Mouse (Mus musculus) hindbrain, embryonic 15.5 days (tissue): ENCODE results near the gene 1600014C23Rik. TPM values are rescaled to one million over a fixed set of nuclear protein-coding genes. Genes with fewer than 3 reads are reported as not detected.

Source experiments
- ATAC-seq: fragments of 200-750 bp; cut with Nextera tagmentation; 2 replicates; pipeline ENCODE4 v1.8.0; 2017; ENCODE audit warnings: low read depth, moderate number of reproducible peaks, moderate TSS enrichment; ENCODE audit not compliant: low FRiP score
- H3K27ac ChIP-seq: fragments of 300-500 bp; sonication (generic); replicated peaks from 2 replicates; pipeline ENCODE4 v1.5.1; 2015; ENCODE audit warnings: mild to moderate bottlenecking, inconsistent platforms
- H3K27me3 ChIP-seq: fragments of 300-500 bp; sonication (generic); 2 replicates; pipeline ENCODE4 v1.6.1; 2015; ENCODE audit warnings: control low read depth, inconsistent platforms
- H3K36me3 ChIP-seq: fragments of 300-500 bp; sonication (generic); 2 replicates; pipeline ENCODE4 v1.6.1; 2015; ENCODE audit warnings: control low read depth, inconsistent platforms
- H3K4me1 ChIP-seq: fragments of 300-500 bp; sonication (generic); replicated peaks from 2 replicates; pipeline ENCODE4 v1.6.1; 2015; ENCODE audit warnings: control low read depth, inconsistent platforms
- H3K4me2 ChIP-seq: fragments of 300-500 bp; sonication (generic); 2 replicates; pipeline ENCODE4 v1.6.1; 2015; ENCODE audit warnings: moderate library complexity, mild to moderate bottlenecking, inconsistent platforms
- H3K4me3 ChIP-seq: fragments of 300-500 bp; sonication (generic); 2 replicates; pipeline ENCODE4 v1.5.1; 2015; ENCODE audit warnings: mild to moderate bottlenecking, inconsistent platforms
- H3K9ac ChIP-seq: fragments of 300-500 bp; sonication (generic); 2 replicates; pipeline ENCODE4 v1.6.1; 2015; ENCODE audit warnings: inconsistent platforms
- H3K9me3 ChIP-seq: fragments of 300-500 bp; sonication (generic); 2 replicates; pipeline ENCODE4 v1.6.1; 2016; ENCODE audit warnings: control low read depth, inconsistent platforms
- WGBS: fragments of 180-500 bp; shearing (Covaris S2); methylation state at CpG from one replicate; pipeline ENCODE4 v1.1.7; 2015; 5-methylcytosine and 5-hydroxymethylcytosine counted together
- polyA plus RNA-seq: library from polyadenylated mRNA; unstranded; fragments of >200 nt; fragmentation: Nextera tagmentation; extraction: Ambion mirVana; gene quantifications from 2 replicates; pipeline ENCODE4 v1.2.1, GENCODE M21; 2015

1600014C23Rik gene
- polyA plus RNA-seq, 1 experiment from 2014 or later, result 0.43 TPM

DNA sequence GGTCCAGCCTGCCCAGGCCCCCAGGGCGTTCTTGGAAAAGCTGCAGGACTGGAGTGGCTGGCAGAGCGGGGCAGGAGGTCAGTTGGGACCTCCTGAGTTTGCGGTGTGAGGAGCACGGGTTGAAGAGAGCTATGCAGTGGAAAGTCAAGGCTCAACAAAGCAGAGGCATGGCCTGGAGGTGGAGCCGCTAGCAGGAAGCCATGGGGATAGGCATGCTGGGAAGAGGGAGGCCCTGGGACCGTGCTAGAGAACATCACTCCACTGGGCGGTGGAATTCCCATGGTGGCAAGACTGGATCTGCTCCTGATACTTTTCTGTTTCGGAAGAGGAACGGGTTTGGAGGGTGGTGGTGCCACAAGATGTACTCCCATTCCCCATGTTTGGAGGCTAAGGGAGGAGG, 36.7 kb downstream of the 1600014C23Rik start:
- Histone ChIP-seq H3K4me3 (no peak overlapping the region), H3K36me3 (peaks cover 13% of the 10 kb centered on the region; the same call in 1 of the 2 replicates), H3K9ac (no peak overlapping the region), H3K27ac (no peak overlapping the region), H3K27me3 (no peaks in the 10 kb centered on the region), H3K4me2 (no peak overlapping the region), H3K4me1 (no peaks in the 10 kb centered on the region), H3K9me3 (no peaks in the 10 kb centered on the region)
- WGBS, result 94% methylated on average over 9 of the region's 9 CpGs
- ATAC-seq, result no peak

DNA sequence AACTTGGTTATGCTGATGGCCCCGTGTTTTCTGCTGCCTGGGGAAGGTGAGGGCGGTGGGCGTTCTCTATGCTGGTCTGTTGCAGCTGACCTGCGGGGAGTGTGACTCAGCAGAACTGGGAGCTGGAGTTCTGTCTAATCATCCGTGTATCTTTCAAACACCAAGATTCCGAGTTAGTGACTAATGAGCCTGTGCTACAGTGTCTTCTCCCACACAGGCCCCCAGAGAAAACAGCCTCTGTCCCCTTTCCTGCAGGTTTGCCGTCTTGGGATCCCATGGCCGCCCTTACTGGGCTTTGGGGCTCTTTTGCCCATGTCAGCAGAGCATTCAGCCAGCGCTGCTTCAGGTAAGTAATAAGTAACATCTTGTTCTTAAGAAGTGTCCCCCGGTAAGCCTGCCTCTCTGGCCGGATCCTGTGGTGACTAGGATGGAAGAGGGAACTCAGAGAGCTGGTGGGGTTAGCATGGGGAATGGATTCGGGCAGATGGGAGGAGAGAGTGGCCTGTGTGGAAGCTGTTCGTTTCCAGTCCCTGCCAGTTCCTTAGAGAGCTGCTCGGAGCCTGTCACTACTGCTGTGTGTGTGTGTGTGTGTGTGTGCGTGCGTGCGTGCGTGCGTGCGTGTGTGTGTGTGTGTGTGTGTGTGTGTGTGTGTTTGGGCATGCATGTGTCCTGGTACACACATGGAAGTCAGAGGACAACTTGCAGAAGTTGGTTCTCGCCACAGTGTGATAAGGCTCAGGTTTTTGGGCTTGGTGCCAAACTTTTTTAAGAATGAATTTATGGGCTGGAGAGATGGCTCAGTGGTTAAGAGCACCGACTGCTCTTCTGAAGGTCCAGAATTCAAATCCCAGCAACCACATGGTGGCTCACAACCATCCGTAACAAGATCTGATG, 38.2 kb downstream of the 1600014C23Rik start:
- no peak for ATAC-seq
- Histone ChIP-seq H3K27me3 (no peaks in the 10 kb centered on the region), H3K27ac (no peak overlapping the region), H3K36me3 (peaks cover 13% of the 10 kb centered on the region; the same call in 1 of the 2 replicates), H3K4me3 (no peak overlapping the region), H3K4me2 (no peak overlapping the region), H3K4me1 (no peaks in the 10 kb centered on the region), H3K9ac (no peak overlapping the region), H3K9me3 (no peaks in the 10 kb centered on the region)
- 77% methylated on average over 23 of the region's 23 CpGs for WGBS

DNA sequence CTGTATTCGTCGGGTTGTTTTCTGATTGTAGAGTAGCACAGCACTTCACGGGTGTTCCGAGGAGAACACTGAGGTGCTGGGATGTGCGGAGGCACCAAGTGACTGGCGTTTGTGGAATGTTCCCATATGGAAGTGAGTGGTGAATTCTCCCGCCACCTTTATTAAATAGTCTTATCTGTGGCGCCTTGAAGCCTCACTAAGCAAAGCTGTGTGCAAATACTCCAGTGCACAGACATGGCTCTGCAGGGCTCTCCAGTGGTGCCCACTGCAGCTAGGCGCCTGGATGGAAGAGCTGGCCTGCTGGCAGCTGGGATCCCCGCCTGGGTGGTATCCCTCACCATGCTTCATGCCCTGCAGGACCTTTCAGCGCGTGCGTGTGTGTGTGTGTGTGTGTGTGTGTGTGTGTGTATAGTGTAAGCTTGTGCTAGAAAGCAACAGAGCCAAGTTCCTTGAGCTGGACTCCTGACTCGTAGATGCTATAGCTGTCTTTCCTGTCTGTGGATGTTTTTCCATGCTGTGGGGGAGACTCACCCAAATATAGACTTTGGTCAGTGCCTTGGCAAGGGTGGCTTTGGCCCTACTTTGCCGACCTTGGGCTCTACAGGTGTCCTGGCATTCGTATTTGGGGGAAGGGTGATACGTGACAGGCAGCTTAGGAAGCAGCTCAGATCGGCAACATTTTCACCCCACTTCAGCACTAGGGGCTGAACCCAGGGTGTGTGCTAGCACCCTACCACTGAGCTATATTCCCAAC, 39.7 kb downstream of the 1600014C23Rik start:
- Histone ChIP-seq H3K4me1 (no peaks in the 10 kb centered on the region), H3K9me3 (no peaks in the 10 kb centered on the region), H3K4me2 (no peak overlapping the region), H3K27me3 (no peaks in the 10 kb centered on the region), H3K36me3 (peaks cover 8% of the 10 kb centered on the region; the same call in 1 of the 2 replicates), H3K27ac (no peak overlapping the region), H3K4me3 (no peak overlapping the region), H3K9ac (no peak overlapping the region)
- no peak for ATAC-seq
- 89% methylated on average over 18 of the region's 18 CpGs for WGBS

DNA sequence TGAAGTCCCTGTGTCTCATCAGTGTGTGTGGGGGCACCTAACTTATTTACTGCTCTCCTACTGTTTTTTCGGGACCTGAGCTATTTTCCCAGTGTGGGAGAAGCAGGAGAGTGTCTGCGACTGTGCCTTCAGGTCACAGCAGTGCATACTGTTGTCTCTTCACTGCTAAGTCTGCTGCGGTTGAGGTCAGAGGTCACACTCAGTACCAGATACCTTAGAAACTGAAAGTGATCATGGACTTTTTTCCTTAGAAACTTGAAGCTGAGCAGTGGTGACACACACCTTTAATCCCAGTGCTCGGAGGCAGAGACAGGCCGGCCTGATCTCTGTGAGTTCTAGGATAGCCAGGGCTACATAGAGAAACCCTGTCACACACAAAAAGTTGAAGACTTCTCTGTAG, 41.5 kb downstream of the 1600014C23Rik start:
- Histone ChIP-seq H3K4me3 (no peak overlapping the region), H3K36me3 (no peaks in the 10 kb centered on the region), H3K4me2 (no peak overlapping the region), H3K27me3 (no peaks in the 10 kb centered on the region), H3K27ac (no peak overlapping the region), H3K9ac (no peak overlapping the region), H3K4me1 (peaks cover 8% of the 10 kb centered on the region), H3K9me3 (no peaks in the 10 kb centered on the region)
- WGBS, result 85% methylated on average over 5 of the region's 5 CpGs
- no peak for ATAC-seq

DNA sequence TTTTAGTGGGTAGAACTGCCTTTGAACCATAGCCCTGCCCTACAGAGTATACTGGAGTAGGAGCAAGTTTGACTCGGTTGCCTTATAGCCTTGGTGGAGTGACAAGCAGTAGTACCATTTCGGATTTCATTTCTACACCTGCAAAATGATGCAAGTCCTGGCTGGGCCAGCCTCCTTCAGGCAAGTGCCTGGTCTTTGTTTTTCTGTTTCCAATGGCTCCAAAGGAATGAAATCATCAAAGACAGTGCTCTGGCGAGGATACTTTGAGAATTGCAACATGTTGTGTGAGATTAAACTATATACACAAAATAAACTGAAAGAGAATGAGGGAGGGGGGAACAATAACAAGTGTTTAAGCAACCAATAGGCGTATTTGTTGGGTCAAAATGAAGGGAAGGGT, 43.6 kb downstream of the 1600014C23Rik start:
- H3K9ac ChIP-seq, result no peak overlapping the region
- no peaks in the 10 kb centered on the region for H3K36me3 ChIP-seq
- no peaks in the 10 kb centered on the region for H3K27me3 ChIP-seq
- no peak overlapping the region for H3K4me2 ChIP-seq
- peaks cover 13% of the 10 kb centered on the region for H3K4me1 ChIP-seq
- 92% methylated on average over 4 of the region's 4 CpGs for WGBS
- no peaks in the 10 kb centered on the region for H3K9me3 ChIP-seq
- H3K27ac ChIP-seq, result no peak overlapping the region
- ATAC-seq, result no peak
- no peak overlapping the region for H3K4me3 ChIP-seq

DNA sequence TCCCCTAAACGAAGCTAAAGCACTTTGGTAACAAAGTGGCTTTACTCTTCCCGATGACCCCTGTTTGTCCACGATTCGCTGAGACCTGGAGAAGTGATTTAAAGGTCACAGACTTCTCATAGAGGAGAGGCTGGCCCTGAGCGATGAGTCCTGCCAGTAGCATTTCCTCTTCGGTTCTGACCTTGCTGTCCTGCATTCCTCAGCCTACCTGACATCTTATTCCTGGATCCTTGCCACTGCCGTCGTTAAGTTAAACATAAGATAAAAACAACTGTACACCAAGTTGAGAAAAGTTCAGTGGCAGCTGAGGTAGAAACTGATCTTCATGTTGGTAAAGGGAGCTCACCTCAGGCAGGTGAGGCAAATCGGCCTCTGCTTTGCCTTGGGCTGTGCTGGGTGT, 44.5 kb downstream of the 1600014C23Rik start:
- H3K36me3 ChIP-seq, result no peaks in the 10 kb centered on the region
- peaks cover 20% of the 10 kb centered on the region for H3K4me1 ChIP-seq
- WGBS, result 95% methylated on average over 9 of the region's 9 CpGs
- ATAC-seq, result no peak
- no peaks in the 10 kb centered on the region for H3K27me3 ChIP-seq
- no peak overlapping the region for H3K4me2 ChIP-seq
- no peak overlapping the region for H3K4me3 ChIP-seq
- H3K27ac ChIP-seq, result no peak overlapping the region
- H3K9ac ChIP-seq, result no peak overlapping the region
- no peaks in the 10 kb centered on the region for H3K9me3 ChIP-seq

DNA sequence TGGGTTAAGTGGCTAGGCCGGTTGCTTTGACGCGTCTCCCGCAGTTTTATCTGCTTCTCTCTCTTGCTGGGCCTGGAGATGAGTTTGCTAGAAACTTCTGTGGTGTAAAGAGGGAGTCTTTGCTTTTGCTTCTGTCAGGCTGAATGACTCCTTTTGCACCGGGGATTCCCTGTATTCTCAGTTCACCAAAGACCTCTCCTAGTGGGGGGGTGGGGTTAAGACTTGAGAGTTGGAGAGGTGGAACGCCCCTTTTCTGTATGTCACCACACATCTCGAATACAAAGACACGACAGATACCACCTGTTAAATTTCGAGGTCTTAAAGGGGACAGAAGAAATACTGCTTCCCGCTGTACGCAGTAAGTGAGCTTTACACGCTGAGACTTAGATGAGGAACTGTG, 46.9 kb downstream of the 1600014C23Rik start, which contains the start of gene Tmem63b:
Gene Tmem63b (minus strand): TSS at position 190 of the 400 bp plus-strand sequence.
- WGBS, result 10% methylated on average over 12 of the region's 12 CpGs
- Histone ChIP-seq H3K27me3 (no peaks in the 10 kb centered on the region), H3K9ac (peak within 1 kb of the TSS; percentile 88), H3K9me3 (no peaks in the 10 kb centered on the region), H3K4me2 (peak within 1 kb of the TSS; percentile 77), H3K4me1 (peaks cover 29% of the 10 kb centered on the region), H3K27ac (peak within 1 kb of the TSS; percentile 93), H3K36me3 (no peaks in the 10 kb centered on the region), H3K4me3 (peak within 1 kb of the TSS; percentile 84)
- peak; percentile 3; the same call in 1 of the 2 replicates for ATAC-seq

DNA sequence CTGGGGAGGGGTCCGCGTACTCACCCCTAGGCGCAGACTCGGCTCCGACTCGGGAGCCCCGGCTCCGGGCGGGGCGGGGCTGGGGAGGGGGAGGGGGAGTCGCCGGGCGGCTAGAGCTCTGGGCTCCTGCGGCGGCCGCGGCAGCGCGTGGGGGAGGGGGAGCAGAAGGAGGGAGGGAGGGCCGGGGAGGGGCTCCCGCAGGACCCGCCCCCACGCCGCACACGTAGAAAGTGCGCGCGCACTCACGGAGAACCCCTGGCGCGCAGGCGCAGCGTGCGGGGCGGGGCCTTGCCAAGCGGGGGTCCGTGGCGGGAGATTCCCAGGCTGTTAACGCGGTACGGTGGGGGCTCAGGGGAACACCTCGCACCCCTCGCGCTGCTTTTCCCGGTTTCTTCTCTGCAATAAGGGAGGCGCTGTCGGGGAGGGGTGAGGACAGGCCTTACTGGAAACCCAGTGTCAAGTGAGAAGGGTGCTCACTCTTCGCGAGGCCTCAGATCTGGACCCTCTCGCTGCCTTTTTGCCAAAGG, 47.5 kb downstream of the 1600014C23Rik start, which contains the start of gene Mrpl14:
Gene Mrpl14 (plus strand): TSS at position 230 of the 527 bp plus-strand sequence.
- Histone ChIP-seq H3K4me2 (peak within 1 kb of the TSS; percentile 77), H3K27me3 (no peaks in the 10 kb centered on the region), H3K27ac (peak within 1 kb of the TSS; percentile 93), H3K4me3 (peak within 1 kb of the TSS; percentile 84), H3K9ac (peak within 1 kb of the TSS; percentile 88), H3K4me1 (peaks cover 30% of the 10 kb centered on the region), H3K9me3 (no peaks in the 10 kb centered on the region), H3K36me3 (no peaks in the 10 kb centered on the region)
- WGBS, result under 1% methylated on average over 39 of the region's 50 CpGs
- ATAC-seq, result peak; percentile 88

DNA sequence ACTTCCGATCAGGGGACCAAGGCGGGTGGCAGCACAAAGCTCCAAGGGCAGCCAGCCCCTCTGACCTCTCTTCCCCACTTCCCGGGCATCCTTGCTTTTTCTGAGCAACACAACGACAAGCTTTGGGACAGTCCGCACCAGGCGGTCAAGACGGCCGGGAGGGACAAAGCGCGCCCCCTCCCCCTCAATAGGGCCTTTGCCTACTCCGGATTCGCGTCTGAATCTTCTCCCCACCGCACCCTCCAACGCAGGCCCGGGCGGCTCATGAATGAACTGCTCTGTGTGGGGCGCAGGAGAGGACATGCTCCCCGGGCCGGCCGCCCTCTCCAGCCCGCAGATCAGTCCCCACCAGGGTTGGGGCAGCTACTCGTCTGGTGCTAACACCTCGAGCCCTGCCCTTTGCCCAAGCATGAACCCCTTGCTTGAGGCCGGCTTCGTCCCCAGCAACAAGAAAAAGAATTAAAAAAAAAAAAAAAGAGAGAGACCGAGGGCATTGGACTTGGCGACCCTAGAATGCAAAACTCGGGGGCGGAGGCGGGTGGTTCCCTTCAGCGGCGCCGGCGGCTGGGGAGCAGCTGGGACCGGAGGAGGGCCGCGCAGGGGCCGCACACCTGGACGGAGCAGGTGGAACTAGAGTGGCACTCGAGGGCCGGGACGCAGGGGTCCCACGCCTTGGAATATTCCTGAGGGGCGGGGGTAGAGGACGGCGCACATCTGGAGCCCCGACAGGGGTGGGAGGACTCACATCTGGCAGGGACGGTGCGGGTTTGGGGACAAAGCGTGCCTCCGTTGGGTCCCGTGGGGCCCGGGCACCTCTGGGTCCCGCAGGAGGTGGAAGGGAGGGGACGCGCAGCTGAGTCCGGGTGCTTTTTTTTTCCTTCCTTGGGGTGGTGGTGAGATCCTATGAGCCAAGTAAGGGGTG, 48.2 kb downstream of the 1600014C23Rik start:
- H3K36me3 ChIP-seq, result no peaks in the 10 kb centered on the region
- peaks cover 38% of the 10 kb centered on the region for H3K4me1 ChIP-seq
- peak overlapping the region; percentile 88 for H3K9ac ChIP-seq
- peak; percentile 39 for ATAC-seq
- no peaks in the 10 kb centered on the region for H3K9me3 ChIP-seq
- H3K4me3 ChIP-seq, result peak overlapping the region; percentile 84
- no peaks in the 10 kb centered on the region for H3K27me3 ChIP-seq
- H3K27ac ChIP-seq, result peak overlapping the region; percentile 93
- H3K4me2 ChIP-seq, result peak overlapping the region; percentile 77
- 1% methylated on average over 54 of the region's 58 CpGs for WGBS

DNA sequence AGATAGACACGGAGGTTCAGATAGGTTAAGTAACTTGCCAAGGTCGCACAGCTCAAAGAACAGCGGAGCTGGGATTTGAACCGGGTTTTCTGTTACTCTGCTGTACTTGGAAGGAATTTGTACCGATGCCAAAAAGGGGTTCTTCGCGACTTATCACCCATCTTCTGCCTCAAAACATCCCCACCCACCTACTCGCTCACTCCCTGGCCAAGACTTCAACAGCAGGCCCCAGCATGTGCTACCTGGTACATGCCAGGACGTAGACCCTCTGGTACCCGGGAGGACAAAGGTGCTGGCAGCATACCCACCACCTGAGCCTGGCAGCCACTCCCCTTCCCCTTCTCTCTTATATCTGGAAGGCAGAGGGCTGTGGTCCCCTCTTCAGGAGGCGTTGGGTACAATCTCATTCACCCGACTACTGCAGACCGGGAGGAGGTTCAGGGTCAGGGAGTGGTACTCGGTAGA, 48.9 kb downstream of the 1600014C23Rik start:
- peak overlapping the region; percentile 88 for H3K9ac ChIP-seq
- 23% methylated on average over 14 of the region's 14 CpGs for WGBS
- peak; percentile 24 for ATAC-seq
- no peaks in the 10 kb centered on the region for H3K27me3 ChIP-seq
- peaks cover 40% of the 10 kb centered on the region for H3K4me1 ChIP-seq
- peak overlapping the region; percentile 93 for H3K27ac ChIP-seq
- H3K9me3 ChIP-seq, result no peaks in the 10 kb centered on the region
- H3K36me3 ChIP-seq, result no peaks in the 10 kb centered on the region
- peak overlapping the region; percentile 84 for H3K4me3 ChIP-seq
- peak overlapping the region; percentile 77 for H3K4me2 ChIP-seq
